Mouse (Mus musculus) erythroid progenitor cell, adult 5-6 weeks (primary cell): ENCODE measurements around the gene Ptprk. TPM values are rescaled to one million over a fixed set of nuclear protein-coding genes. Genes with fewer than 3 reads are reported as not detected.
A peak's percentile ranks its signal among the peaks of the same experiment; 100 is the strongest.

Source experiments
- ATAC-seq: replicated peaks from 2 replicates; pipeline ENCODE4 v1.8.0; 2016; ENCODE audit warnings: moderate number of reproducible peaks, mild to moderate bottlenecking, moderate TSS enrichment, inconsistent platforms; ENCODE audit not compliant: poor library complexity, low FRiP score, severe bottlenecking
- total RNA-seq, 2 experiments: library from RNA; stranded (forward) in 1 of 2; stranded (reverse) in 1 of 2; fragments of 150-400 nt in 1 of 2; fragments of 186-747, 209-891 nt in 1 of 2; gene quantifications; 2 replicates each; pipeline versions ENCODE4 v1.2.3 to v1.2.4; 2015 to 2017; ENCODE audit warnings: low replicate concordance in 2 of 2

Ptprk gene
- total RNA-seq, 2 experiments from 2014 or later = not detected

DNA sequence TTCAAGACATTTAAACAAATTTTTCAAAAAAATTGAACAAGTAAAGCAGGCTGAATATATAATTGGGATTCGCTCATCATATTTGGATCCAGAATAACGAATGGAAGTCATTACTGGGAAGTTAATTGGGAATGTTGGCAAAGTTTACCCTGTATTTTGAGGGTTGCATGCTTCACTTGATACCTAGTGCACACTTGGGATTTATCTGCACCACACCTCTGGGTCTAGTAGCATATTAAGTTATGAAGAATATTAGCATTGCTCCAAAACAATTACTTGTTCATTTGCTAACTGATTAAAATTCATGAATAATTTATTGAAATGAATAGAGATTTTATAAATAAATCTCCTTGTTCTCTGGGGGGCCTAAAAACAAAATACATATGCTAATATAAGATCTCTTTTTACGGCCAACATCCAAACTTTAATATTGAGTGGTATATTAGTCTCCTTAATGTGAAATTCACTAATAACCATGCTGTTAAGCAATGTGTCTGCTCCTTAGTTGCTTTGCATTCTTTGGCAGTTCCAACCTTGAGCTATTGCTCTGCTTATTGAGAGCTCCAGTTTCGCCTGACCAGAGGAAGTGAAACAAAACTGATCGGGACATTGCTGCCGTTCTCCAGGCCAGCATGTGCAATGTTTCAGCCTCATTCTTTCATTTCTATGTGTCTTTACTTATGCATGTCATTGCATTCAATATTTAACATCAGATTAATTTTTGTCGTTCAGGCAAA lies 305.3 kb downstream of the Ptprk start:
- no peak for ATAC-seq

DNA sequence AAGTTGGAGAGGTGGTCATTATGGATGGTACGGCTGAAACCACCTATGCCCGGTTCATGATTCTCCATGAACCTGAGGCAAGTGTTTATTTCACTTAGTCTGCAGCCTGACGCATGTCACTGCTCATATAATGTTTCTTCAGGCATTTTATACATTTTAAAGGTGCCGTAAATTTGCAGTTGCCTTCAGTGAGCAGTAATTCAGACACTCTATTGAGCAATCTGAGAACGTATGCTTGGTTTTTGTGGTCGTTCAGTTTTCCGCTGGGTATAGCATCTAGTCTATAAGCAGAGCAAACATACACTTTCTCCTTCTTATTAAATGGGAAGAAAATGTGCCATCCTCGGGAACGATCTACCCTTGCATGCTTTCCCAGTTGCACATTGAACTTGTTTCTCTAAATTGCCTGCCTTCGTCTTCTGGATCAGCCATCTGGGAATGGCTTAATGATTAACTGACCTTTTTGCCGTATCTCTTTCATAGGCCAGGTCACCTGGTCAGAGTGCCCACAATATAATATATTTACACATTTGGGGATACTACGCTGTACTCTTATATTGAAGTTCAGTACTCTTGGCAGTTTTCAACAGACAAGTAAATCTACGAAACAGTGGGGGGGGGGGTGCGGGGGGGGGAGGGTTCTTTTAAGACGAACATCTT lies 313.1 kb downstream of the Ptprk start:
- ATAC-seq = no peak

- no peak for ATAC-seq
These were observed 316.5 kb downstream of the Ptprk start for GRCm38 (mm10) chr10:28391168-28391567.

DNA sequence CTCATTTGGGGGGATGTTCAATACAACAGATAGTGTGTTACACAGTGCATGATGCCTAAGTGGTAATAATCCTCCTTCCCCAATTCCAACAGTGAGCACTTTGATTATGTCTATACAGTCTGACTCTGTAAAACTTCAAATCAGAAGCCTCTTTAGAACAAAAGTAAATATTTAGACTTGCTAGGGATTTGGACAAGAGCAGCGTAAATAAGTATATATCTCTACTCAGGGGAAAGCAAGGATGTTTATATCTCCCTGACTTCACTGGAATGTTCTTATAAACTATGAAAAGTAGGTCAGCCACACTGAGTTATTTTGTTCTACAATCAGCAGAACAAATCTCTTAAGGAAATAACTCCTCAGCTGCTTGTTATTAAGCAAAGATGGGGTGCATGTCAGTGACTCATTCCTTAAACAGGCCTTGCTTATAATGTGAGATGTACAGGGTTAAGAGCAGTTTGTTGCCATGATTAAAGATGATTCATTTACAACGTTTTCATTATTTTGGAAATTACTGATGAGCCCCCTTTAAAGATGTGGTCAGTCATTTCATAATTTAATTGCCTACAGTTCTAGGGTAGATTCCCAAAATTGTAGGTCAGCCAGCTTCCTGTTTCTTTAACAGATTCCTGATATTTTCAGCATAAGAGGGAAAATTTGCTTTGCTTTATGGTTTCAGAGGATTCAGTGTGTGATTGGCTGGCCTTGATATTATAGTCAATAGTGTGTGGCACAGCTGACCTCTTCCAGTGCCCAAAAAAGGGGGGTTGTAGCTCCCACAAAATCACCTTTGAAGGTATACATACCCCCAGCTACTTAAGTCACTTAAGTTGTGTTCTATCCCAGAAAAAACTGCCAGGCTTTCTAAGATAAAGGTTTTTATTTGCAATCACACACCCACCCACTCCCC lies 321.2 kb downstream of the Ptprk start:
- no peak for ATAC-seq

DNA sequence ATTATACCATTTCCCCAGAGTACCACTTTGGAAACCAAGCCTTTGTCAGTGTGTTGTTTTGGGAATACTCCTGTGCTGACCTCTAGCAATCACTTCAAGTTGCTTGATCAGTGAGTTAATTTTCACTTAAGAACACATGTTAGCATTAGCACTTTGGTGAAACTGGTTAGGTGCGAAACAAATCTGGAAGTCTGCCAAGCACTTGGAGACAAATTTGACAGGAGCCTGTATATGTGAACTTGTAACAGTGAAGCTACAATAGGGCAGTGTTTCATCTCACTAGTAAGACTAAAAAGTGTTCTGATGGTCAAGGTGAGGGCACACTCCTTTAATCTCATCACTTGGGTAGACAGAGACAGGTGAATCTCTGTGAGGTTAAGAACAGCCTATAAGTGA lies 321.9 kb downstream of the Ptprk start:
- ATAC-seq = no peak

- no peak for ATAC-seq
These were observed 327.2 kb downstream of the Ptprk start for GRCm38 (mm10) chr10:28401796-28402195.

DNA sequence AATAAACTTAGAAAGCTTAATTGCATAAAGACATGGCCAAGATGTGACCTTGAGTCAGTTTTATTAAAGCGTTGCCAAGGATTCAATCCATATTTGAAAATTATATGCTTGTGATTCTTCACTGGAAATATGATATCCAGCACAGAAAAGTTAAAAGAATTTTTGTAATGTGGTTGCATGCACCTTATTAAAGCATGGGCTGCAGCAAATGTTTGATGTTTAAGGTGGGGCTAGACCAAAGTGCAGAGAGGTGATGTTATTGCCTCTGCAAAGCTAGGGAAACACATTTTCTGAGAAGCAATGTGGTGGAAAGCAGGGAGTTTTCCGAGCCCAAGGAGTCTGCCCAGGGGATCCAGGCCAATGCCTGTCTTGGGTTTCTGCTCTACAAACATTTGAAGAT lies 334.4 kb downstream of the Ptprk start:
- no peak for ATAC-seq

DNA sequence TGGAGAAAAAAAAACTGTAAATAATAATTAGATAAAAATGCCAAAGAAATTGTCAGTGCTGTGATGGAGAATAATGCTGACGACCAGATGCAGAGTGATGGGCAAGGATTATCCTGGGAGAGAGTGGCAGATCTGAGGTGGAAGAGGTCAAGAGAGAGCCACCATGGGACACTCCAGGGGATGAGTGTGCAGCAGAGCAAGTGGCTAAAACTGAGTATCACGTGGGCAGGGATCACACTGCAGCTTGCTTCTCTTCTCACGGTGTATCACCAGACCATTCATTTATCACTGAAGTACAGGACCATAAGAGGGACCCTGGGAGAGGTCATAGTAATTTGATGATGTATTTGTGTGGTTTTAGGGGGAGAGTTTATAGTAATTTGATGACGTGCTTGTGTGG lies 340.2 kb downstream of the Ptprk start:
- ATAC-seq = no peak

DNA sequence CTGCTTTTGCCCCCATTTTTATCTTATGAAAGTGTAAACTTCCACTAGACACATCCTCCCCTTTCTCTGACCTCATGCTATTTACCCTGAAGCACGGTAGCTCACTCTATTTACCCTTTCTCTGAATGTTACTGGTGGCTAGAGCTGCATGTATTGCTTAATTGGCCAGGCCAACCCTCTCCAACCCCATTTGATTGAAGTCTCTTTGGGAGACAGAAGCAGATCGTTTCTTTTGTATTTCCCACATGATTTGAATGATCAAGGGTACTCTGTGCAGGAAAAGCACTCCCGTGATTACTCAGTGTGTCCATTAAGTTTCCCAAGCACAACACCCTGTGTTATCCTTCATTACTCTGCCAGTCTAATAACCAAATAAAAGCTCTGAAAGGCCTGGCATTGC lies 348.0 kb downstream of the Ptprk start:
- no peak for ATAC-seq

GRCm38 (mm10) chr10:28425371-28425770 lies 350.8 kb downstream of the Ptprk start:
- ATAC-seq = no peak

- no peak for ATAC-seq
These were observed 361.5 kb downstream of the Ptprk start for GRCm38 (mm10) chr10:28436084-28436483.

GRCm38 (mm10) chr10:28449853-28450252 lies 375.2 kb downstream of the Ptprk start:
- no peak for ATAC-seq

GRCm38 (mm10) chr10:28450642-28451041 lies 376.0 kb downstream of the Ptprk start:
- no peak for ATAC-seq

GRCm38 (mm10) chr10:28458027-28458426 lies 383.4 kb downstream of the Ptprk start:
- ATAC-seq = no peak

DNA sequence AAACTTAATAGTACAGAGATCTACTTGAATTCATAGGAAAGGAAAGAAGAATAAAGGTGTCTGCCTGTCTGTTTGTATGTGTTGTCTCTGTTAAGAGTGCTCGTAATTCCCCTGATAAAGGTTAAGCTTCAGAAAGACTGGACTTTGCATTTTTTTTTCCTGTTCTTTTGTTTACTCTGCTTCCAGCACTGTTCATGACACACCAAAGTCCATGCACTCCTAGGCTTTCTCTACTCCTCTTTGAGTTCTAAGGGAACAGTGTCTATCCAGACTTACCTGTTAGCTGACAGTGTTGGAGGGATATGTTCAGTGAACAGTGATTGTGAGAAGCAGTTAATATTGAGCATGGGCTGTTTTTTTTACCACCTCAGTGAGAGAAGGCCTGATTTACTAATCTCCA lies 385.3 kb downstream of the Ptprk start:
- ATAC-seq = no peak

- ATAC-seq = no peak
These were observed 389.1 kb downstream of the Ptprk start for GRCm38 (mm10) chr10:28463706-28464105.

- ATAC-seq = no peak
These were observed 390.3 kb downstream of the Ptprk start for GRCm38 (mm10) chr10:28464766-28465548.

DNA sequence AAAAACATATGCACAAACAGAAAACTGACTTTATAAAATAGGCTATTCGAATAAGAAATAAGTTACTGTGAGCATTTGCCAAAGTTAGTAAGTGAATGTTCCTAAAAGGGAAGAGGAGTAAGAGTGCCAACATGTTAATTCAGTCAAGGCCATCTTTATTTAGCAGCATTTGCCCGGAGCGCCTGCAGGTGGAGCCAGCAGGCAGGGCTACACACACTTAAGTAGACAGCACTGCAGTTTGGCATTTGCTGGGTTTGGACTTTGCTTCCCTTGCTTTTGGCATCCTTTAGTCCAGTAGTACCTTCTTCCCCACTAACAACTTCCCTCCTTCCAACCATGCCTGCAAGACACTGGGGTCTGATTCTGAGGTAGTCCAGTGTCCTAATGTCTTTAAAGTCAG lies 411.0 kb downstream of the Ptprk start:
- 0 out of 2 replicates have a peak, but pooled peaks have one; percentile 39 for ATAC-seq

DNA sequence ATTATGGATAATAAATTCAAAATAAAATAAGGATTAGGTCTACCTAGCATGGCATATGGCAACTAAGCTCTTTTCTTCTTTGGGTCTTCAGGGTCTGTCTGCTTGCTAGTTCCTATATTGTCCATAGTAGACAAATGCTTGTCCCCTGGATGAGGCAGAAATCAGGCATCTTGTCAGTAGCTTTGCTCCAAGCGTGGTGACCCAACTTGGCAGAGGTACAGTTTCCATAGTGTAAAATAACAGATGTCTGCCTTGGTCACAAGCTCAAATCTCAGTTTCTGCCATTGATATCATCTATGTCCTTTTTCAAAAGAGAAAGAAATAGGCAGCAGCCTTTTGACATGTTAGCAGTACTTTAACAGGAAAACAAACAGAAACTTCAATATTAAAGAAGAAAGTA lies 416.4 kb downstream of the Ptprk start:
- ATAC-seq = no peak

DNA sequence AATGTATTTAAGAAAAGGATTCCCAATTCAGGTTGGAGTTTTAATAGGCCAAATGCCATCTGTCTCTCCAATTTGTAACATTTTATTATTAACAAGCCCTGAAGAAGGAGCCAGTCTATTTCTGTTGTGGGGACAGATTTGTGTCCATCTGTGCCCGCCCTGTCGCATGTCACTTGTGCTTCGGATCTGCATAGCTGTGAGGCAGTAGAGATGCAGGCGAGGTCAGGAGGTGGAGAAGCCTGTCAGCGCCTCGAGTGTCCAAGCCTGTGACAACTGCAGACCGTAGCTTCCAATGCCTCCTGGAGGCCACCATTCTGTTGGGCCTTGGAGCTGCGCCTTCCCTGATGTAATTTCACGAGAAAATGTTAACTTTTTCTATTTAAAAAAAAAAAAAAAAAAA lies 417.6 kb downstream of the Ptprk start:
- no peak for ATAC-seq
